Mouse (Mus musculus) neural tube, embryonic 10.5 days (tissue): ENCODE measurements around the gene Ccm2l.

Source experiments
- DNase-seq: peaks from one replicate; pipeline ENCODE4 v3.0.0-alpha.2; 2017; ENCODE audit warnings: low spot score; ENCODE audit errors: extremely low spot score

Gene Ccm2l

DNA sequence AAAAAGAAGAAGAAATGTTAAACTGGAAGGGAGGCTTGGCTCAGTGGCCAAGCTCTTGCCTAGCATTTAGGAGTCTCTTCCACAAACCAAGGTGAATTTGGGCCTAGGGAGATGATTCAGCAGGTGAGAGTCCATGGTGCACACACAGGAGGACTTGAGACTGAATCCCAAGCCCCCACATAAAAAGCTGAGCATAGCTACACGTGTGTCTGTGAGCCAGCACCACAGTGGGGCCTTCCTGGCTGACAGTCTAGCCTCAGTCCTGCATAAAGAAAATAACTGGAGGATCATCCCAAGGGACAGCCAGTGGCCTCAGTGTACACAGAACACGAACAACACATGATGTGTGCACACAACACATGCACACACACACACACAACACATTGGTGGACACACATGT lies 23.6 kb downstream of the Ccm2l start:
- DNase-seq = no peak

DNA sequence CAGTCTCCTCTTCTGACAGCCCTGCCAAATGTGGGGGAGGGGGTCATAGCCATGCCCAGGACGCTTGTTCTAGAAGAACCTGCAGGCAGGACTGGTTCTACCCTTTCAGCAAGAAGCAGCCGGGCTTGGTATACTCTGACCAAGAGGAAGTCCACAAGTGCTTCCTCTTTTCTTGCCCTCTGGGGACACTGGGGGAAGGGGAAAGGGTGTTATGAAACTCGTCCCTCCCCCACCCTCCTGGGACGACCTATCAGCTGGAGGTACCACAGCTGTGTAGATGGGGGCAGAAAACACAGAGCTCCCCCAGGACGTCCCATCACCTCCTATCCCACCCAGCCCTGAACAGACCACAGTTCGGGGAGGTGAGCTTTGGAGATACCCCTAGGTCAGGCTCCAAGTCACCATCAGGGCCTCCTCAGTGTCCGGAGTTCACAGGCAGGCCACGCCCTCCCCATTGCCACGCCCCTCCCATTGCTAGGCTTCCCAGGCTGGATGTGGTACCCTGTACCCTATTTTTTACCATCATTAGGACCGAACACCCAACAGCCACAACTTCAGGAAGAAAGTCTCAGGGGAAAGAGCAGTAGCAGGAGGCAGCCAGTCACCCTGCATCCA lies 24.9 kb downstream of the Ccm2l start:
- DNase-seq = no peak

DNA sequence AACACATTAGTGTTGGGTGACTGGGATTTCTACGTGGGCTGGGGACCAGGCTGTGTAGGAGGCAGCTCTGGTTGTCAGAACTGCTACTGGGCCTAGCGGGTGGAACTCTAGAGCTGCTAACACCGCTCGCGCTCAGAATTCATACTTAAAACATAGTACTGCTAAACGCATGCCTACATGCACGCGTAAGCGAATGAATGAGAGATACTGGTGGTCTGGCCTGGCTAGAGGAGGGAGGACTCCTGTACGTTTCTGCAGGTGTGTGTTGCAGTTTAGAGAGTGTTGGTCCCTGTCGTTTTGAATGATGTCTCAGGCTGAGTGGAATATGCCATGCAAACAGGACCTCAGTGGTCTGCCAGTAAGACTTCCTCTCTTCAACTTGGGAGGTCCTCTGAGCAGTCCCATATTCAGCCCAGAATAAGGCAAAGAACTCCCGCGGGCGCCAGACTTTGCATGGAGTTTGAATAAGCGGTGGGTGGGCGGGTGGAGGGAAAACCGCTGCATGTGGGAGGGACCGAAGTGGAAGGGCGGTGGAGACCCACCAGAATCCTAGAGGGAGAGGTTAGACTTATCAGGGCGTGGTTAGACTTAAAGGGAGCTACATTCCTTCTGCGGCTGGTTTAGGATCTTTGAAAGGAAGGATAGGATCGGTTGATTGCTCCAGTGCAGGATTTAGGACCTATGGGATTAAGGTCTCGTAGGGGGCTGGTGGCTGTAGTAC lies 41.5 kb downstream of the Ccm2l start:
- peak; percentile 19 for DNase-seq

DNA sequence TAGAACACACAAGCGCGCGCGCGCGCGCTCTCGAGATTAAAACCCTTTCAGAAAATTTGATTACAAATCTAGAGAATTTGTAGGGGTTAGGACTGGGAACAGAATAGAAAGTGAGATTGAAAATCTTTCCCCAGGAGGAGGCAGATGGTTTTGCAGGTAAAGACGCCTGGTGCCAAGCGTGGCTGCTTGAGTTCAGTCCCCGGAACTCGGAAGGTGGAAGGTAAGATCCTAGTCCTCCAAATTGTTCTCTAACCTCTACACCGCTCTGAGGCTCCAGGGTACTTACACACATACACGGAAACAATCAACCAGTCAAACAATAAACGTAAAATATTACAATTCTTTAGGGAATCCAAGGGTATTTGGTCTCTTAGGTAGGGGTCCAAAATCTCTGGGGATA lies 42.0 kb downstream of the Ccm2l start:
- DNase-seq = no peak

DNA sequence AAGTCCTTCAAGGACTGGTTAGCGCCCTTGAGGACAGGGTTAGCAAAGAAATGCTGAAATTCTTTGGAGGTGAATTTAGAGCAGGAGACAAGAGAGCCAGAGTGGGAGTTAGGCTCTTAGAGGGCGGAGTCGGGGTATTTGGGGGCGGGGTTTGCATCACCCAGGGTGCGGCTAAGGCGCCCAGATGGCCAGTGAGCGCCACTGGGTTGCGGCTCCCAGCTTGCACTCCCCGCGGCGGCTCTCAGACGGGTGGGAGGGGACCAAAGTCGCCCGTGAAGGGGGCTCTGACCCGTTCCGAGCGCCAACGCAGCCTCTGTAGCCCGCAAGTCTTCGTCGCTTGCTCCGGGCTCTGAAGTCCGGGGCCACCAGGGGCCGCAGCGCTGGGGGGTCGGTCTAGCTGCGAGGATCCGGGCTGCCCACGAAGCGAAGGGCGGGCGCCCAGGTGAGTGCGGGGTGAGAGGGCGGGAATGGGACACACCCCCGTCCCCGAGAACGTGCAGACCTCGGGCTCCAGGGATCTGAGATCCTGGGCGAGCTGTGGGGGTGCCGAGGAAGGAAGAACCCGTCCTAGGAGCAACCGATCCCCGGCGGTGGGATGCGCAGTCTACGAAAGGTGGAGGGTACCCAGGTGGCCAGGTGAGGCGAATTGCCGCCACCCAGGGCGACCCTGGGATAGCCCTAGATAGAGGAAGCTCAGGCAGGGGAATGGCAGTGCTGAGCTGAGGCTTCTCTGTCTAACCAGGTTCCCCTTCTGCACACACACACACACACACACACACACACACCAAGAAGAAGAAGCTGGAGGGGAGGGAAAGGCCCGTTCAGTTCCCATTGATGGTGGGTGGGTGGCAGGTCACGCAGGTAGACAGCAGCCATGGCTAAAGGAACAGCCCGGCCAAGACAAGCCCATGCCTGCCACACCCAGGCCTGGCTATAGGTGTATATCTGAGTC lies 42.8 kb downstream of the Ccm2l start, which contains the start of gene Hck:
TSS of gene Hck (plus strand) at position 156 of the 952 bp plus-strand sequence.
- DNase-seq = peak; percentile 37

DNA sequence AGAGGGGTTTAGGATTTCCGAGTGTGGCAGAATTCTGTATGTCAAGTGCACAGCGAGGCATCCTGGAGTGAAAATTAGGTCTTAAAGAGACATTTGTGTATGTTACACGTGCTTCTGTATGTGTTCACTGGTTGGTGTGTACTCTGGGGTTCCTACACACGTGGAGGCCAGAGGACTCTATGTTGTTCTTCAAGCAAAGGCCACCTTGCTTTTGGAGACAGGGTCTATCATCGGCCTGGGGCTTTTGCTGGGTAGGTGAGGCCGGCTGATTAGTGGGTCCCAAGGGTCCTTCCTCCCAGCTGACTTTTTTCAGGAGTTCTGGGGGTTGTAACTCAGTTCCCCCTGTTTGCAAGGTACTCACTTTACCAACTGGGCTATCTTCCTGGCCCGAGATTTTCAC lies 43.8 kb downstream of the Ccm2l start:
- no peak for DNase-seq

DNA sequence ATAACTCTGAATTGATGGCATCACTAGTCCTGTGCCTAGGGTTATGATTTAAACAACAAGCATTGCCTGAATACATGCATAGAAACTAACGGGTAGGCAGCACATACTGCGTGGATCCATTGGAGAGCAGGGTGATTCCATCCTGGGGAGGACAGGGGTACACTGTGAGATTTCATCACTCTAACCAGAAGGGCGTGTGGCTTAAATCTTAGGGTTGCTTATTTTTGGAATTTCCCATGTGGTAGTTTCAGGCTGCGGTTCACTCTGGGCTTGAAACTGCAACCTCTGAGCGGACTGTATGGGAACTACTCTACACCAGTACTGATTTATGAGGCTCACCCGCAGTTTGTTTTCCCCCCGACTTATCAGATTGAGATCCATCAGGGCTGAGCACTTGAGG lies 45.5 kb downstream of the Ccm2l start:
- no peak for DNase-seq

DNA sequence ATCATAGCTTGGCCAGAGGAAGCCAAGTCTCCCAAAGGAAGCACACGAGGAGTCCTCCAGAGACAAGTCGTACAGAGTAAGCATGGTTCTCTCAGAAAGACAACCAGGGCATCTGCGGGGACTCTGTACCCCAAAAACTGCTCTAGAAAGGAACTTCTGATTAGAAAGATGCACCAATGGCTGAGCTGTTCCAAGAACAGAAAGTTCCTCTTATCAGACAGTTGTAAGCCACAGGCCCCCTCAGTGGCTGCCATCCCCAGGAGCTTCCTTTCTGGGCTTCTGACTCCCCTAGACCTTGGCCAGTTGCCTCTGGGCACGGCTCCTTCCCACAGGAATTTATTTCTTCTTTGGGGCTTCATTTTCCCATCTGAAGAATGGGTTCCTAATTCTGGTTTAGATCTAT lies 49.9 kb downstream of the Ccm2l start:
- DNase-seq = no peak

DNA sequence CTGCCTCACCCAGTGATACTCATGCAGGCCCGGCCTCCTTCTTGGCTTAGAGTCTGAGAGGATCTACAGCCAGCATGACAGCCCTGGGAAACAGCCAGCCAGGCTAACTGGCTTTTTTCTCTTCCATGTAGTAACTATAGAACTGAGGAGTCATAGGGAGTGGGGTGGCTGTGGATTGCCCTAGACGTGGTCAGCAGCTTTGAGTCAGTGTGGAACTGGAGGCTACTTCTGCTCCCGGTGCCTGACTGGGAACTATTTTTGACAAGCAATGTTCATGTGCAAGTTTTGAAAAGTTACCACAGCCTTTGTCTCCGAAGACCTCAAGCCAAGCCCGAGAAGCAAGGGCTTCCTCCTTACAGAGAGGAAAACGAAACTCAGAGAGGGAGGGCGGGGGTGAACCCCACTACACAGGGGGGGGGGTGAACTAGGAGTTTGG lies 51.3 kb downstream of the Ccm2l start:
- no peak for DNase-seq

DNA sequence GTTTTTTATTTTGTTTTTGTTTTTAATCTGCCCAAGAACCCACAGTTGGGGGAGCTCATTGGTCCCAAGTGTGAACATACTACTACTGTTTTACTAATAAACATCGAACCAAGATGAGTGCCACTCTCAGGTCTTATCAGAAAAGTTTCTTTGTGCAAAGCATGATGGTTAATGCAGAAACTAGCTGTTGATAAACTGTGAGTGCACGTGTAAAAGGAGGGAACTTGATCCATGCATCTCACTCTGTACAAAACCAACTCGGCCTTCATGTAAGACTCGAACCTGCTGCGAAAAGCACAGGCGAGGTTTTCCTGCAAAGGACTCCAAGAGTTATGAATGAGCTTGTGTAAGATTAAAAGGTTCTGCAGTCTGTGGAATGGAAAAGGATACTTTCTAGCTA lies 53.7 kb downstream of the Ccm2l start:
- DNase-seq = no peak

DNA sequence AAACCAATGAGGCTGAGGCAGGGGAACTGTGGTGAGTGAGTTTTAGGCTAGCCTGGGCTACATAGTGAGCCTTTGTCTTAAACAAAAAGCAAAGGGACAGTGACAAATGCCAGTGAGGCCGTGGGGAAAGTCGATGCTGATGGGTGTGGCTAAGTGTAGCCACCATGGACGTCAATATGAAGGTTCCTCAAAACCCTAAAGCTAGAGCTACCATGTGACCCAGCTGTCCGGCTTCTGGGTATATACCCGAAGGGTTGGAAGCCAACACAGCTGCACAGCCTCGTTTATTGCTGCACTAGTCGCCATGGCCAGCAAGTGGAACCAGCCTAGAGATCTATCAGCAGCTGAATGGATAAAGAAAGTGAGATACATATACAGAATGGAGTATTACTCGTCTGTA lies 54.4 kb downstream of the Ccm2l start:
- no peak for DNase-seq

DNA sequence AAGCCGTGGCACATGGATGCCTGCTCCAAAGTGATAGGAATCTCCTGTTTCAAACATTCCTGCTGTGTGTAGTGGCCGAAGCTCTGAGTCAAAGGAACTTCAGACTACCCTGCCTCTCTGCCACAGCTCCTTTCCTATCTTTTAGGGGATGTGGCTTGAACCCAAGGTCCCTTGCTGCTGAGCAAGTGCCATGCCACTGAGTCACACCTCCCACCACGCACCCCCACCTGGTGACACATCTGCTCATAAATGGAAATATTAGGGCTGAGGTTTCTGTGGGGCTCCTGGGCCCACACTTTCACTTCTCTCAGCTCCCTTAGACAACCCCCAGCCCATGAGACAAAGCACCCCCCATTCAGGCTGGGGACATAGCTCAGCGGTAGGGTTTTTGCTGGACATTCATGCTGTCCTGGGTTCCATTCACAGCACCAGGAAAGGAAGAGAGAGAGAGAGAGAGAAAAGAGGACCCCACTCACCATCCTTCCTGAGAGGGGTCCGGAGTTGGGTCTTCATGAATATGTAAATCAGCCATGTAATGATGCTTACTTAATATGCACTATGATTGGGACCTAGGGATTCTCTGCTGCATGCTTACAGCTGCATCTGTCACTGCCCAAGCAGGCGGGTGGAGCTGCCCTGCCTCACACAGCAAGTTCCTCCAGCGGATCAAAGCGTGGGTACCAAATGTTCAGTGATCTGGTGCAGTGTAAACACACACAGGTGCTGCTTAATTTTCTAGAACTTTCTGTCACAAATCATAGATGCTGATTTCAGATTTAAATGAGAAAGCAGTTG lies 56.3 kb downstream of the Ccm2l start:
- DNase-seq = no peak

DNA sequence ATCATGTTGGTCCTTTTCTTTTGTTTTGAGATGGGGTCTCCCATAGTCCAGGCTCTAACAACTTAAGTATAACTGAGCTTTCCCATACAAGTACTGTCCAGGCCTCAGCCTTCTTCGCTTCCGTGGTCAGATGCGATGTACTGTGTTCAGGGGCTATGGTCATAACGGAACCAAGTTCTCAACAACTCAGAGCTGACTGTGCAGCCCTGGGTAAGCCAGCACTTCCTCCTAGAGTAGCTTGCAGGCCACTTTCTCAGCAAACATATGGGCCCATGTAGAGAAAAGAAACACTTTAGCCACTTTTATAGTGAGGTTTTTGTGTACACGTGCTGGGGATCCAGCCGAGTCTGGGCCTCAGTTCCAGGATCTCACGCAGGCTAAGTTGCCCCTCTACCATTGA lies 56.9 kb downstream of the Ccm2l start:
- DNase-seq = no peak

DNA sequence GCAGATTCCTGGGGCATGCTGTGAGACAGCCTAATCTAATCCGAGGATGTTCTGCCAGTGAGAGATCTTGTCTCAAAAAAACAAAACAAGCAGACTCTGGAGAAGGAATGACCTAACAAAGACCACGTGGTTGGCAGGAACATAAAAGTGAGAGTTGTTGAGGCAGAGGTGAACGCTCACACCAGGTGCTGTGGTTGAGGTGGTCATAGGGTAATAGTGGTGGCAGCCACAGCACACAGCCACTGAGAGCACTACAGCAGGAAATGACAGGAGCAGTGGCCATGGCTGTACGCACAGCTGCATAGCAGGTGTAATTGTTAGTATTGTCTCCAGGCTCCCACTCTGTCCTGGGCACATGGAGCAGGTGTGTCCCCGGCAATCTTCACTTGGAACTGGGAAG lies 60.1 kb downstream of the Ccm2l start:
- no peak for DNase-seq

DNA sequence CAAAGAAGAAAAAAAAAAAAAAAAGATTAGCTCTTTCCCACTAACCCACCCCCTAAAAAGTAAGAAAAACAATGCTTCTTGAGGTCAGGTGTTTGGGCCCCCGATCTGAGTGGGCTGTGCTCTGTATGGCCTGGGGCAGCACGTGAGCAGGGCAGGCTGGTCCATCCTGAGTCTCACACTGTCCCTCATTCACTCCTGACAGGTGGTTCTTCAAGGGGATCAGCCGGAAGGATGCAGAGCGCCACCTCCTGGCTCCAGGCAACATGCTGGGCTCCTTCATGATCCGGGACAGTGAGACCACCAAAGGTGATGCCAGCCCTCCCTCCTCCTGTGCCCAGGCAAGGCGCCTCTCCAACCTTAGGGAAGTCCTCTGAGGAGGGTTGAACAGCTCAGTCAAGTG lies 65.3 kb downstream of the Ccm2l start:
- no peak for DNase-seq
